ENCODE assay signal across 11 mouse cellular contexts in the genomic region with DNA sequence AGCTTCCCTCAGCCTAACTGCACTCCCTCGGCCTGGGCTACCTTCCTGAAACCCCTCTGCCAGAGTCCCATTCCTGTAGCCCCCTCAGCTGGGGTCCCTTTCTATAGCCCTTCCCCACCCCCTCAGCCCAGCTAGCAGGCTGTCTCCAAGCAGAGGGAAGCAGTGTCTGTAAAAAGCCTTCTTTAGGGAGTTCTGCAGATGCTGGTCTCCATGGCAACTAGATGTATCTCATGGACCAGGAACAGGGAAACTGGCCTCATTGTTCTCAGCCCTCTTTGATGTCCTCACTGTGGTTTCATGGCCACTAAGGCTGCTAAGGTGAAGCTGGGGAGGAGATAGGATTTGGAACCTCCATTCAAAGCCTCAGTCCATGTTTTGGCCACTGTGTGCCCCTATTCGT.
A peak's percentile ranks its signal among the peaks of the same experiment; 100 is the strongest.
DNase-seq lines count a peak whose midpoint lies in the region; ATAC-seq lines count a peak whose summit lies in the region.
"Had no signal": no experiment of that assay in that cellular context is flagged by ENCODE, and none has a peak within 500 bp of the region (broad histone marks: within the 10 kb centered on the region; RNA-seq: fewer than 3 reads in every experiment).

No protein-coding gene starts in this region.

- no peaks in the 10 kb centered on the region for H3K4me1 ChIP-seq in kidney, embryonic 16.5 days (ENCODE audit: insufficient read depth, low read length)
- H3K4me1 ChIP-seq in hindbrain, embryonic 11.5 days (replicated peaks; ENCODE audit: control insufficient read depth, insufficient read depth, low read length), result peaks cover 6% of the 10 kb centered on the region; the same call in 1 of the 2 replicates
- H3K4me1 ChIP-seq in midbrain, embryonic 12.5 days, result peaks cover 31% of the 10 kb centered on the region

- no peaks in the 10 kb centered on the region for H3K9me3 ChIP-seq in kidney, embryonic 16.5 days (ENCODE audit: low read length)
- H3K9me3 ChIP-seq in hindbrain, embryonic 11.5 days (ENCODE audit: control insufficient read depth, low read length), result no peaks in the 10 kb centered on the region
- no peaks in the 10 kb centered on the region for H3K9me3 ChIP-seq in midbrain, embryonic 12.5 days

- no peak overlapping the region for H3K9ac ChIP-seq in kidney, embryonic 16.5 days (replicated peaks; ENCODE audit: low read length)
- H3K9ac ChIP-seq in hindbrain, embryonic 11.5 days (ENCODE audit: low read depth, low read length), result no peak overlapping the region
- no peak overlapping the region for H3K9ac ChIP-seq in midbrain, embryonic 12.5 days (replicated peaks)
- H3K9ac ChIP-seq: liver, embryonic 14.5 days had no signal

- no peak overlapping the region for H3K4me3 ChIP-seq in kidney, embryonic 16.5 days (ENCODE audit: low read length)
- H3K4me3 ChIP-seq in hindbrain, embryonic 11.5 days (ENCODE audit: low read depth, low read length), result no peak overlapping the region
- no peak overlapping the region for H3K4me3 ChIP-seq in midbrain, embryonic 12.5 days

- no peaks in the 10 kb centered on the region for H3K27me3 ChIP-seq in kidney, embryonic 16.5 days (ENCODE audit: insufficient read depth, low read length)
- H3K27me3 ChIP-seq in hindbrain, embryonic 11.5 days (ENCODE audit: control insufficient read depth, insufficient read depth, low read length), result no peaks in the 10 kb centered on the region
- no peaks in the 10 kb centered on the region for H3K27me3 ChIP-seq in midbrain, embryonic 12.5 days

- H3K36me3 ChIP-seq in kidney, embryonic 16.5 days (ENCODE audit: insufficient read depth, low read length), result no peaks in the 10 kb centered on the region
- H3K36me3 ChIP-seq in hindbrain, embryonic 11.5 days (ENCODE audit: control insufficient read depth, insufficient read depth, low read length), result no peaks in the 10 kb centered on the region
- no peaks in the 10 kb centered on the region for H3K36me3 ChIP-seq in midbrain, embryonic 12.5 days

- H3K27ac ChIP-seq in kidney, embryonic 16.5 days (ENCODE audit: low read length), result no peak overlapping the region
- H3K27ac ChIP-seq in hindbrain, embryonic 11.5 days (ENCODE audit: low read depth, low read length), result no peak overlapping the region
- H3K27ac ChIP-seq in midbrain, embryonic 12.5 days (replicated peaks), result peak overlapping the region; percentile 73
- H3K27ac ChIP-seq: liver, embryonic 14.5 days had no signal

- WGBS in kidney, embryonic 16.5 days, result 50% methylated on average over 2 of the region's 2 CpGs
- WGBS in hindbrain, embryonic 11.5 days, result 40% methylated on average over 2 of the region's 2 CpGs
- WGBS in midbrain, embryonic 12.5 days, result 10% methylated on average over 2 of the region's 2 CpGs

- no peak overlapping the region for H3K4me2 ChIP-seq in kidney, embryonic 16.5 days (replicated peaks; ENCODE audit: low read depth, low read length)
- no peak overlapping the region for H3K4me2 ChIP-seq in hindbrain, embryonic 11.5 days (replicated peaks; ENCODE audit: low read depth, low read length)
- no peak overlapping the region for H3K4me2 ChIP-seq in midbrain, embryonic 12.5 days (replicated peaks)

- no peak for DNase-seq in kidney, adult 8-10 months
- DNase-seq in hindbrain, embryonic 11.5 days (ENCODE audit: low spot score), result peak; percentile 27
- peak; percentile 24 to 50 for DNase-seq in right cerebral cortex, postnatal 36 days (ENCODE audit: low spot score in 2 of 2)
- no peak for DNase-seq in gastrocnemius, adult 8-10 months (ENCODE audit: low spot score in 2 of 2)
- no peak for DNase-seq in heart, adult 9 months (ENCODE audit: low spot score in 2 of 2)
- no peak for DNase-seq in layer of hippocampus, postnatal 10 days (ENCODE audit: low spot score in 2 of 2)
- DNase-seq: gastrocnemius, postnatal 36 days; heart, postnatal 4 days had no signal

- ATAC-seq in kidney, embryonic 16.5 days (ENCODE audit: low FRiP score, low TSS enrichment), result 0 out of 2 replicates have a peak, but pooled peaks have one; percentile 23
- peak; percentile 48 for ATAC-seq in hindbrain, embryonic 11.5 days (ENCODE audit: low FRiP score)
- peak; percentile 80 for ATAC-seq in midbrain, embryonic 12.5 days (ENCODE audit: low FRiP score, low read depth)

Comparison
In these comparisons a context has a peak if more than half of its experiments do, and no peak if none do; other contexts are left out.
1. ATAC-seq: peak in every context shown above with its lines; median percentile 80 in midbrain, embryonic 12.5 days; 48 in hindbrain, embryonic 11.5 days; 23 in kidney, embryonic 16.5 days.
2. DNase-seq: peak in hindbrain, embryonic 11.5 days (single experiment) and right cerebral cortex, postnatal 36 days (2 of 2); none in kidney, adult 8-10 months (0 of 2), gastrocnemius, adult 8-10 months (0 of 2), heart, adult 9 months (0 of 2) and layer of hippocampus, postnatal 10 days (0 of 2).